In genomic region chr7:122344656-122345055, GRCm38 (mm10) we compare ENCODE assay signal across 16 mouse cellular contexts. TPM values are rescaled to one million over a fixed set of nuclear protein-coding genes. Genes with fewer than 3 reads are reported as not detected.
DNase-seq lines count a peak whose midpoint lies in the region; ATAC-seq and TF ChIP-seq lines count a peak whose summit lies in the region.
"Had no signal": no experiment of that assay in that cellular context is flagged by ENCODE, and none has a peak within 500 bp of the region (broad histone marks: within the 10 kb centered on the region; RNA-seq: fewer than 3 reads in every experiment).

No protein-coding gene starts in this region.

- H3K4me1 ChIP-seq in hindbrain, postnatal 0 days (ENCODE audit: insufficient read depth, low read length) = peaks cover 3% of the 10 kb centered on the region; the same call in 1 of the 2 replicates
- H3K4me1 ChIP-seq in hindbrain, embryonic 12.5 days = peaks cover 14% of the 10 kb centered on the region
- no peaks in the 10 kb centered on the region for H3K4me1 ChIP-seq in stomach, embryonic 16.5 days (ENCODE audit: control insufficient read depth, insufficient read depth, low read length)
- H3K4me1 ChIP-seq: forebrain, embryonic 15.5 days had no signal

- TF ChIP-seq POLR2A in brain, embryonic 14.5 days (IDR thresholded peaks at IDR 0.05; ENCODE audit: borderline replicate concordance, extremely low read depth, insufficient read depth, insufficient read length, poor library complexity, severe bottlenecking) = no peak

- H3K9ac ChIP-seq in hindbrain, postnatal 0 days (replicated peaks; ENCODE audit: low read length) = no peak overlapping the region
- H3K9ac ChIP-seq in hindbrain, embryonic 12.5 days = no peak overlapping the region
- H3K9ac ChIP-seq in stomach, embryonic 16.5 days (ENCODE audit: low read length) = no peak overlapping the region
- H3K9ac ChIP-seq: forebrain, embryonic 15.5 days; heart, embryonic 13.5 days; midbrain, embryonic 13.5 days had no signal

- 60% methylated on average over 7 of the region's 7 CpGs for WGBS in hindbrain, postnatal 0 days
- 64% methylated on average over 7 of the region's 7 CpGs for WGBS in hindbrain, embryonic 12.5 days
- WGBS in stomach, embryonic 16.5 days = 63% methylated on average over 7 of the region's 7 CpGs

- H3K36me3 ChIP-seq in hindbrain, postnatal 0 days (ENCODE audit: insufficient read depth, low read length) = no peaks in the 10 kb centered on the region
- H3K36me3 ChIP-seq in hindbrain, embryonic 12.5 days = no peaks in the 10 kb centered on the region
- H3K36me3 ChIP-seq in stomach, embryonic 16.5 days (ENCODE audit: control insufficient read depth, insufficient read depth, low read length) = no peaks in the 10 kb centered on the region
- H3K36me3 ChIP-seq: forebrain, embryonic 15.5 days; heart, embryonic 13.5 days; midbrain, embryonic 13.5 days had no signal

- no peaks in the 10 kb centered on the region for H3K9me3 ChIP-seq in hindbrain, postnatal 0 days (ENCODE audit: low read length)
- H3K9me3 ChIP-seq in hindbrain, embryonic 12.5 days (replicated peaks) = no peaks in the 10 kb centered on the region
- H3K9me3 ChIP-seq in stomach, embryonic 16.5 days (replicated peaks; ENCODE audit: control insufficient read depth, low read length) = no peaks in the 10 kb centered on the region
- H3K9me3 ChIP-seq: forebrain, embryonic 15.5 days; heart, embryonic 13.5 days; midbrain, embryonic 13.5 days had no signal

- DNase-seq in hindbrain, postnatal 0 days (ENCODE audit: low spot score) = no peak
- DNase-seq in lung, postnatal 10 days = peak; percentile 41
- DNase-seq in lung, adult 18-20 months = no peak
- DNase-seq in brain, embryonic 14.5 days (ENCODE audit: low read depth) = peak; percentile 37
- no peak for DNase-seq in gastrocnemius, adult 8-10 months (ENCODE audit: low spot score in 2 of 2)
- DNase-seq: adrenal gland, adult 8-10 months; cerebellum, adult 2 months; kidney, adult 9 months; liver had no signal

- no peak overlapping the region for H3K27ac ChIP-seq in hindbrain, postnatal 0 days
- H3K27ac ChIP-seq in hindbrain, embryonic 12.5 days = no peak overlapping the region
- H3K27ac ChIP-seq in stomach, embryonic 16.5 days (ENCODE audit: low read length) = no peak overlapping the region
- H3K27ac ChIP-seq: forebrain, embryonic 15.5 days; heart, embryonic 13.5 days; midbrain, embryonic 13.5 days had no signal

- 0 out of 2 replicates have a peak, but pooled peaks have one; percentile 21 for ATAC-seq in hindbrain, postnatal 0 days
- ATAC-seq in hindbrain, embryonic 12.5 days (ENCODE audit: low FRiP score) = no peak
- peak; percentile 71; the same call in 1 of the 2 replicates for ATAC-seq in stomach, embryonic 16.5 days (ENCODE audit: insufficient read depth, low FRiP score)
- ATAC-seq: forebrain, embryonic 15.5 days; inflammation-experienced regulatory T-cells, adult 6 months; midbrain, embryonic 13.5 days had no signal

- H3K27me3 ChIP-seq in hindbrain, postnatal 0 days (ENCODE audit: insufficient read depth, low read length) = no peaks in the 10 kb centered on the region
- H3K27me3 ChIP-seq in hindbrain, embryonic 12.5 days = no peaks in the 10 kb centered on the region
- H3K27me3 ChIP-seq in stomach, embryonic 16.5 days (ENCODE audit: control insufficient read depth, insufficient read depth, low read length) = no peaks in the 10 kb centered on the region
- H3K27me3 ChIP-seq: forebrain, embryonic 15.5 days; heart, embryonic 13.5 days; midbrain, embryonic 13.5 days had no signal

- no peak overlapping the region for H3K4me3 ChIP-seq in hindbrain, postnatal 0 days (ENCODE audit: low read length)
- no peak overlapping the region for H3K4me3 ChIP-seq in hindbrain, embryonic 12.5 days
- no peak overlapping the region for H3K4me3 ChIP-seq in stomach, embryonic 16.5 days (replicated peaks; ENCODE audit: low read length)
- H3K4me3 ChIP-seq: forebrain, embryonic 15.5 days; heart, embryonic 13.5 days; midbrain, embryonic 13.5 days had no signal

- H3K4me2 ChIP-seq in hindbrain, postnatal 0 days (ENCODE audit: low read depth, low read length) = no peak overlapping the region
- no peak overlapping the region for H3K4me2 ChIP-seq in hindbrain, embryonic 12.5 days (replicated peaks)
- H3K4me2 ChIP-seq in stomach, embryonic 16.5 days (ENCODE audit: low read depth, low read length) = no peak overlapping the region
- H3K4me2 ChIP-seq: forebrain, embryonic 15.5 days; heart, embryonic 13.5 days; midbrain, embryonic 13.5 days had no signal

- no peak for TF ChIP-seq CTCF in hindbrain, postnatal 0 days (IDR thresholded peaks at IDR 0.05; ENCODE audit: low read depth)
- TF ChIP-seq CTCF in brain, embryonic 14.5 days (IDR thresholded peaks at IDR 0.05; ENCODE audit: borderline replicate concordance, extremely low read depth, insufficient read depth, insufficient read length) = no peak

RNA-seq across cellular contexts. Expression of gene Prkcb, which starts 56.1 kb away (rescaled TPM):
- 255 and 261 TPM in 2 replicates for total RNA-seq in hindbrain, postnatal 0 days (2014; rRNA removed)
- polyA plus RNA-seq in hindbrain, postnatal 0 days (2015; fragmentation: Nextera tagmentation; extraction: Ambion mirVana) = 187 and 200 TPM in 2 replicates
- 32.5 and 34.1 TPM in 2 replicates for polyA plus RNA-seq in hindbrain, embryonic 12.5 days (2016; fragmentation: Nextera tagmentation; extraction: Ambion mirVana)
- 44.9 and 74.2 TPM in 2 replicates for polyA plus RNA-seq in brain, embryonic 14.5 days (2012; rRNA removed)
- polyA plus RNA-seq in stomach, embryonic 16.5 days (2015; fragmentation: Nextera tagmentation; extraction: Ambion mirVana) = 12.0 and 12.7 TPM in 2 replicates
- 1 to 10 TPM in 1 of 4 experiments, under 1 TPM in 3; 0.15 to 1.2 (median 0.73) TPM for total RNA-seq in gastrocnemius, adult 8-10 months (2022)
- total RNA-seq: MEL had no signal

Comparison
In these comparisons a context has a peak if more than half of its experiments do, and no peak if none do; other contexts are left out.
1. DNase-seq: peak in lung, postnatal 10 days (single experiment) and brain, embryonic 14.5 days (single experiment); none in hindbrain, postnatal 0 days (single experiment), lung, adult 18-20 months (0 of 2) and gastrocnemius, adult 8-10 months (0 of 2).